Mouse (Mus musculus) brain, embryonic 14.5 days (tissue): Measurements from ENCODE around the gene Ptafr. TPM values are rescaled to one million over a fixed set of nuclear protein-coding genes. Genes with fewer than 3 reads are reported as not detected.
"Not testable (repeated sequence)": the region's sequence is repeated elsewhere in the genome, so short reads cannot be mapped to it uniquely, and the experiment has no call there.

Source experiments
- DNase-seq: peaks from one replicate; pipeline ENCODE4 v3.0.0-alpha.2; 2011; ENCODE audit warnings: low read depth
- CTCF ChIP-seq: fragments of 200-500 bp; IDR thresholded peaks from 2 replicates; pipeline ENCODE4 v1.5.1; 2012; ENCODE audit warnings: inconsistent platforms, mild to moderate bottlenecking, moderate library complexity, borderline replicate concordance; ENCODE audit not compliant: insufficient read depth, insufficient read length; ENCODE audit errors: extremely low read depth
- POLR2A ChIP-seq: fragments of 200-500 bp; IDR thresholded peaks from 2 replicates; pipeline ENCODE4 v1.6.1; 2012; ENCODE audit warnings: mild to moderate bottlenecking, inconsistent platforms, borderline replicate concordance; ENCODE audit not compliant: poor library complexity, insufficient read depth, insufficient read length, severe bottlenecking; ENCODE audit errors: extremely low read depth
- polyA plus RNA-seq: library from polyadenylated mRNA; depleted of rRNA; stranded (reverse); fragments of >200 nt; gene quantifications from 2 replicates; pipeline ENCODE4 v1.2.3, GENCODE M21; 2012

The Ptafr gene
- polyA plus RNA-seq, 1 experiment: 0.68 TPM

DNA sequence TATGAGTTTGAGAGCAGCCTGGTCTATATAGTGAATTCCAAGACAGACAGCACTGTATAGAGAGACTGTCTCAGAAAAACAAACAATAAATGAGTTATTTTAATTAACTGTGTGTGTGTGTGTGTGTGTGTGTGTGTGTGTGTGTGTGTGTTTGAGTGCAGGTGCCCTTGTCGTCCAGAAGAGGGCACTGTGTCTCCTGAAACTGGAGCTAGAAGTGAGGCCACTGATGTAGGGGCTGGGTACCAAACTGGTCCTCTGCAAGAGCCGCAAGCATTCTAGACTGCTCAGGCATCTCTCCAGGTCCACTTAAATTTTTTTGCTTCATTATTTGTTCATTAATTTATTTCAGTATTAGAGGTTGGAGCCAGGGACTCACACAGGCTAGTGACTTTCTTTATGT, 35.0 kb downstream of the Ptafr start:
- no peak for DNase-seq
- TF ChIP-seq CTCF (no peak), POLR2A (no peak)

DNA sequence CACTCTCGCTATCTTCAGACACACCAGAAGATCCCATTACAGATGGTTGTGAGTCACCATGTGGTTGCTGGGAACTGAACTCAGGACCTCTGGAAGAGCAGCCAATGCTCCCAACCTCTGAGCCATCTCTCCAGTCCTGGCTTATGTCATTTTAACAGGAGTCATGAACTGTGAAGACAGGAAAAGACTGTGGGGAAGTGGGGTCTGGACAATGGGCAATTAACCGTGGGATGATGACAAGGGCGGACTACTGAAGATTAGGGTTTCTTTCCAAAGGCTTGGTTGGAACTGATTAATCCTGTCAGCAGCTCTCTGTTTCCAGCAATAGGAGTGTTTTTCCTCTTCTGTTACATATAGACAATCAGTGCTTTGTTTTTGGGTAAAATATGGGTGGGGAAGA, 35.9 kb downstream of the Ptafr start:
- no peak for DNase-seq
- TF ChIP-seq POLR2A (no peak), CTCF (no peak)

DNA sequence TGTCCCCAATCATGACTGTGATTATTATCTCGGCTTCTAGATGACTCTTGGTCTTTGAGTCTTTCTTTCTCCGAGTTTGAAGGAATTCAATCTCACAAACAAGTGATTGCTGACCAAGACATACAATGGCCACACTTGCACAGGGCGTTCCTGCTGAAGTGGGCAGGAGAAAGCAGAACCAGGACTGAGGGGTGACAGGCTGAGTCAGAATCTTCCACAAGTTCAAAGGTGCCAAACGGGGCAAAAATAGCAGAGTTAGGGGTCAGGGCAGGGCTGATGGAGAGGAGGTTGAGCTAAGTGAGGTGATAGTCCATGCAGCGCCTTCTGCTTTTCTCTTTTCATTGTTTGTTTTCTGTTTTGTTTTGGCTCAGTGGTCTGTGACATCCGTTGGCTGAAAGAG, 36.6 kb downstream of the Ptafr start:
- TF ChIP-seq POLR2A: no peak
- TF ChIP-seq CTCF: no peak
- no peak for DNase-seq

DNA sequence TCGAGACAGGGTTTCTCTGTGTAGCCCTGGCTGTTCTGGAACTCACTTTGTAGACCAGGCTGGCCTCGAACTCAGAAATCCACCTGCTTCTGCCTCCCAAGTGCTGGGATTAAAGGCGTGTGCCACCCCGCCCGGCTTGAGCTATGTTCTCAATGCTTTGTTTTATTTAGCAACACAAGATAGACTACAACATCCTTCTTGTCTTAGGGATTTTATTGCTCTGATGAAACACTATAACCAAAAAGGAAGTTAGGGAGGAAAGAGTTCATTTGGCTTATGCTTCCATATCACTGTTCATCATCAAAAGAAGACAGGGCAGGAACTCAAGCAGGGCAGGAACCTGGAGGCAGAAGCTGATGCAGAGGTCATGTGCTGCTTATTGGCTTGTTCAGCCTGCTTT, 37.4 kb downstream of the Ptafr start:
- DNase-seq: not testable (repeated sequence)

GRCm38 (mm10) chr4:132603468-132603867, 39.6 kb downstream of the Ptafr start:
- TF ChIP-seq CTCF: no peak
- TF ChIP-seq POLR2A: no peak
- DNase-seq: no peak

DNA sequence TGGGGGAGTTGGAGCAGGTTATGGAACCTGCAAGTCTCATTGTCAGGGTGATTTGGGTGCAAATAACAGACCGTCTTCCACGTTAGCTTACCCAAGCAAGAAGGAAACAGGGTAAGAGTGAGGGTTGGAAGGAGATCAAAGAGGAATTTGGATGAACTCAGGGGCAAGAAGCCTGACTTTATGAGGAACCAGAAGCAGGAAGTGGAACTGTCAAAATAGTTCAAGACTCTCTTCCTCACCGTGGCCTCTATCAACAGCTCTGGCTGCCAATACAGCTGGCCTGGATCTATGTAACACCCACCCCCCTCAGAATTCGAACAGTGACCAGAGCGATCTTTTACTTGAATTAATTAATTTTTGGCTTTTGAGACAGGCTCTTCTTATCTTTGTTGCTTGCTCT, 41.9 kb downstream of the Ptafr start:
- DNase-seq: no peak
- TF ChIP-seq CTCF (no peak), POLR2A (no peak)

GRCm38 (mm10) chr4:132608147-132608546, 44.3 kb downstream of the Ptafr start:
- DNase-seq: no peak
- TF ChIP-seq CTCF: no peak
- TF ChIP-seq POLR2A: no peak

GRCm38 (mm10) chr4:132610301-132610984, 46.6 kb downstream of the Ptafr start:
- no peak for DNase-seq
- TF ChIP-seq CTCF (no peak), POLR2A (no peak)

DNA sequence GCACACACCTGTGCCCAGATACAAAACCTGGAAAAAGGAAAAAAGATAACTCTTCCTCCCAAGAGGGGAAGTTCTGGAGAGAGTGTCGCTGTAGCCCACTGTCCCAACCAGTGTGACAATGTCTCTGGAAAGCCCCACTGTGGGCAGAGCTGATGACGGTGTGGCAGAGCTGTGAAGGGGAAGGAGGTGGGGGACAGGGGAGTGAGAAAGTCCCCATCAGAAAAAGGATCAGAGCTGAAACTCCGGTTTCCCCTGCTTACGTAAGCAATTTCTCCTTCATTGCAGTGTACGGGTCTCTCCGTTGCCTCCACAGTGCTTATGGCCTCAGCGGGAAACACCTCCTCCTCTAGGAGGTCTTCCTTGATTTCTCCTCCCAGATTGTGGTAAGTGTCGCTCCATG, 47.5 kb downstream of the Ptafr start:
- no peak for TF ChIP-seq POLR2A
- TF ChIP-seq CTCF: no peak
- DNase-seq: no peak

DNA sequence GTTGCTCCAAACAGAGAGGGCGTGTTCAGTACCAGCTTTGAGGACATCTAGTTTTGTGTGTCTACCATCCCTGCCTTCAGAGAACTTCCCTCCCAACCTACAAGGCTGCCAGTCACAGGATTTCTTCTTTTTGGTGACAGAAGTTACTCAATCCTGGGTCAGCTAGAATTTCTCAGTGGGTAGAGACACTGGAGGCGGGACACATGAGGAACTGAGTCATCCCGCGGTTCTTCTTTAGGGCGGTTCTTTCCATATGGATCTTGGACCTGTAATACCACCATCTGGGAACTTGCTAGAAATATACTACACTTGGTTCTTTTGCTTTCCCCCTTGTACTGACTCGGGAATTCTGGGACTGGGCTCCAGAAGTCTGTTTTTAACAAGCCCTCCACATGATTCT, 54.0 kb downstream of the Ptafr start:
- TF ChIP-seq POLR2A (no peak), CTCF (no peak)
- DNase-seq: no peak

- TF ChIP-seq CTCF (no peak), POLR2A (no peak)
- no peak for DNase-seq
Observed at GRCm38 (mm10) chr4:132618850-132619375, 55.0 kb downstream of the Ptafr start.

DNA sequence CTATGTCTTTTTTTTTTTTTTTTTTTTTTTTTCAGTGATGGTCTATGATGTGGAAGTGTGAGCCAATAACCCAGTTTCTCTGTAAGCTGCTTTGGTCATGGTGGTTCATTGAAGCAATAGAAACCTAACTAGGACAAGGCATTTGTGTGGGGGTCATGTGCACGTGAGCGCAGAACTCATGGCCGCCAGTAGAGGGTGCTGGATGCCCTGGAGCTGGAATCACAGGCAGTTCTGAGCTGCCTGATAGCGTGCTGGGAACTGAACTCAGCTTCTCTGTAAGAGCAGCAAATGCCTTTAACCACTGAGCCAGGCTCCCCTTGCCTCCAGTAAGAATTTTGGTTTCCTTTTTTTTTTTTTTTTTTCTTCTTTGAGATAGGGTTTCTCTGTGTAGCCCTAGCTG, 56.3 kb downstream of the Ptafr start:
- no peak for TF ChIP-seq CTCF
- TF ChIP-seq POLR2A: no peak
- DNase-seq: no peak
